Mouse (Mus musculus): Measurements from ENCODE around the gene Taf15.

Taf15 gene

DNA sequence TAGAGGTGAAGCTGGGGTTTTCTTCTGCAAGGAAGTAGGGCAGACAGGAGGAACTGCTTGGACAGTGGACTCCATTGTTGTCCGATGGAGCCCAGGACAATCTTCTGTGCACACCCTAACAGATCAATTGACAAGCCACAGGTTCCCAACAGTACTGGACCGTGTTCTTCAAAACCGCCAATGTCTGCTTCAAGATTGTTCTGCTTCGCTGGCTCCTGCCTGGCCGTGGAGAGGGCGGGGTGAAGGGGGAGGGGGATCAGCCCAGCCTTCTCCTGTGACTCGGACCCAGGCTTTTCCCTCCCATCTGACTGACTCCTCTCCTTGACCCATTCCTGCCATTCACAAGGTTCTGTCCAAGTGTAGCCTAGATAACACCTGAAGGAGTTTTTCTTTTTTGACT lies 15.6 kb upstream of the Taf15 start:
- no peak for DNase-seq (ENCODE audit: low spot score)

DNA sequence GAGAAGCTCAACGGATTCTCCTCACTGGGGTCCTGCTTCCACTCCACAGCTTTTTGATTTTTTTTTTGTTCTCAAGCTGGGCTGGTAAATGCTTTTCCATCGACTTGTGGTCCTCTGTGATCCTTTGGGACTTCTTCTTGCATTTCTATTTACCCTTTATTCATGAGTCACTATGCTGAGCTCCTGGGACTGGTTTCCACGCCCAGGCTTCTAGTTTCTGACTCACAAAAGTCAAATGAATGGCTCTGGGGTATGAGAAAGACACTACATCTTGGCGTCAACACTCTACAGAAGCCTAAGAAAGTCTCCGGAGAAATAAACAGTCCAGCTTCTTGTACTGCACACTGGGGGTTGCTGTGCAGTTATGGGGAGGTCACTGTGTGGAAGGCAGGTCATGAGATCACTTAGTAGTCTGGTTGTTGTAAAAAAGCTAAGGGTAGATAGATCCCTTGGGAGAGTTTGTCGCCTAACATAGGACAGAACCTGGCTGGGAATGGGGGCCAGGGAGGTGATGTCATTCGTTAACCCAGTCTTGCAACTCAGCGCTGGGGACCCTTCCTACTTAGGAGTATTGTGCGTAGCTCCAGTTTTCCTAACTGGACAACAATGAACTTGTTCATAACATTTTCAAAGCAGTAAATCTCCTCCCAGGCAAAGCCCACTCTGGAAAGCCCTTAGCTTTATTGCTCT lies 14.8 kb upstream of the Taf15 start:
- DNase-seq (ENCODE audit: low spot score) = peak; percentile 87

DNA sequence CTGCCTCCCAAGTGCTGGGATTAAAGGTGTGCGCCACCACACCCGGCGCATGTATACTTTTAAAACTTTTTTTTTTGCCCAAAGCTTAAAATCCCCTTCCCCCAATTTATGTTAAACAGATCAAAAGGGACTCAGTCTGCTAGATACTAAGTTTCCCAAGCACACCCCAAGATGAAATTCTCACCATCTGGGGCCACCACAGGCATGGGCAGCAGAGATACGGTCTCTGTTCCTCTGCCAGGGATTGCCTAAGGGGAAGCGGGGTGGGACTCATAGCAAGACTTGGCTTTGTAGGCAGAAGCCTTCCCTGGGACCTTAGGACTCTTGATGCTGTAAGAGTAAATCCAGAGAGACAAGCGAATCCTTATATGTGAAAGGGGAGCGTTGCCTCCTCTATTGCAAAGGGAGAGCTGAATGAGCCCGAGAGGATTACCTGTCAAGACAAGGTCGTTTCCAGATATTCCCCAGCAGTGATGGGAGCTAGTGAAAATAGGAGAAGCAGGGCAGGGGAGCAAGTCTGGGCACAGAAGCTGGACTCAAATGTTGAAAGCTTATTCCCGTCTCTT lies 11.3 kb upstream of the Taf15 start:
- no peak for DNase-seq (ENCODE audit: low spot score)

DNA sequence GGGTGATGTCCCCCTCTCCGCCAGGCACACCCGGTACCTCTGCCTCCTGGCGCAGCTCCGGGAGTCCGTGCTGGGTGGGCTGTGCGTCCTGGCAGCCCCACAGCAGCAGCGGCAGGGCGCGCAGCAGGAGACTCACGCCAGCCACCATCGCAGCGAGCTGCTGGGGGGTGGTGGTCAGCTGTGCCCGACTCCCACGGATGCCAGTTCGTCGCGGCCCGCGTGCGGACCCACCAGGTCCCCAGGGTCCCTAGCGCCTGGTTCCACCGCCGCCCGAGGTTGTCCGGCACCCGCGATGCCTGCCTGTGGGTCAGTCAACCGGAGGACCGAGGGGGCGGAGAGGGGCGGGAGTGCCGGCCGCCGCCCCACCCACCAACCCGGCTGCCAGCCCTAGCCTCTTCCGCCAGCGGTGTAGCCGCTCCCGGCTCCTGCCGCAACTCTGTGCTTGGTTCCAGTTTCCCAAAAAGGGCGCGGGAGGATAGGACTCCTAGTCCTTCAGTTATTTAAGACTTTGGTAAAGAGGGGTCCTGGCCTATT lies 10.1 kb upstream of the Taf15 start, which contains the start of gene Mmp28:
TSS of gene Mmp28 (minus strand) at position 361 of the 534 bp plus-strand sequence.
- peak; percentile 68 for DNase-seq (ENCODE audit: low spot score)

DNA sequence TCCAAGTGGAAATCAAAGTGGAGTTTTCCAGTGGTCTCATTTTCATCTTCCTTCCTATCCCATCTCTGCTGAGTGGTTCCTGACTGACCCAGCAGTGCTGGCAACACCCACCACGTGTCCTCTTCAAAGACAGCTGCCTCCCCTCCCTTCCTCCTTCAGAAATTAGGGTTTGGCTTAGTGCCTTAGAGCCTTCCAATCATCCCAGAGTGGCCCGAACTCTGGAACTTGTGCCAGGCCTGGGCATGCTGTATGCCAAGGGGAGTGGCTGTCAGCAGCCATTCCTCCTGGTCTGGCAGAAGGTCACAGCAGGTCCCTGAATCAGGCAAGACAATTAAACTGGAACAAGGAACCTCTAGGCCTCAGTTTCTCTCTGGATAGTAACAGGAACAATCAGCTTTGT lies 6.9 kb upstream of the Taf15 start:
- peak; percentile 90 for DNase-seq (ENCODE audit: low spot score)

DNA sequence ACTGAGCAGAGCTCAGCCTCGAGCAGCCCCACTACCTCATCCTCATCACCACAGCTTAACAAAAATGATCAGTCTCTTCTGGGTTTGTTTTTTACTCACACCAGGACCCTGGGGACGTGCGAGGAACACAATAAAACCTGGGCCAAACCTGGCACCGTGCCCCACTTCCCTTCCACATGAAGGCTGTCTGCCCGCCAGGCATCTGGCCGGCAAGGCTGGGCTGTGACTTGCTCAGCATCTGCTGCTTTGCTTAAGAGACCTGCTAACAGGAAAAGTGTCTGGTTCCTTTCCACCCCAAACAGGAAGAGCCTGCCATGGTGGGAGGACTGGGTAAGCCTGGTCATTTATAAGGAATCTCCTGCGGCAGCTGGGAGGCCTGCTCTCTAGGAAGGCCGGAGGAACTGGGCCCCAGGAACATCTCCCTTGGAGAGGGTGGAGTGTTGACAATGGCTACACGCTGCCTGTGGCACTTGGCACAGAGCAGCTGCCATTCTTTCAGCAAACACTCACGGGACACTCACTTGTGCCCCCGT lies 5.7 kb upstream of the Taf15 start:
- peak; percentile 47 for DNase-seq (ENCODE audit: low spot score)

DNA sequence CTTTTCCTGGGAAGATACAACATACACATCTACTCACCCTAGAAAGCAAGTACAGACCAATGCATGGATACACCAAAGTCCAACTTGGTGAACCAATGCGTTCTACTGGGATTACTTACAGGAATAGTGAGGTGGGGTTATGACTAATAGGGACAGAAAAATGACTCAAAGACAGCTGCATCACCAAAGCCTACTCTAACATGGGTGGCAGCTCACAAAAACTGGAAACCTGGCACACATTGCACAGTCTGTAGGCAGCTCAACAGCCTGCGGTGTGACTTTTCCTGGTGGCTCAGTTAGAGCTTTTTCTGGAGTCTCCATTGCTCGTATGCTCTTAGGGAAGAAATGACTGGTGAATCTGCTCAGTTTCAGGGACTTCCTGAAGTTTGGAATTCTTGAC lies 4.1 kb upstream of the Taf15 start:
- no peak for DNase-seq (ENCODE audit: low spot score)

DNA sequence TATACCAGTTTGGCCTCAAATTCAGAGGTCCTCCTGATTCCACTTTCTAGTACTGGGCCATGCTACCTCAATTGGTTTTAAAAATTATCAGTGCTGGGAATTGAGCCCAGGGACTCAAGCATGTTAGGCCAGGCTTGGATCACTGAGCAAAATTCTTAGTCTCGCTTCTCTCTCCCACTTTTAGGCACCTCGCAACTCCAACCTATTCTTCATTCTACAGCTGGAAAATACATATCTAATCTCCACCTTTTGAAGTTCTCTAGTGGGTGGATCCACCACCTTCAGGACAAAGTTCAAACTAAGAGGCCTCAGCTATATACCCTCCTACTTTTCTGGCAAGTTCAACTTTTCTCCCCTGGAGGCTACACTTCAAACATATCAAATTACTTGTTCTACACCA lies 1.1 kb upstream of the Taf15 start:
- no peak for DNase-seq (ENCODE audit: low spot score)

DNA sequence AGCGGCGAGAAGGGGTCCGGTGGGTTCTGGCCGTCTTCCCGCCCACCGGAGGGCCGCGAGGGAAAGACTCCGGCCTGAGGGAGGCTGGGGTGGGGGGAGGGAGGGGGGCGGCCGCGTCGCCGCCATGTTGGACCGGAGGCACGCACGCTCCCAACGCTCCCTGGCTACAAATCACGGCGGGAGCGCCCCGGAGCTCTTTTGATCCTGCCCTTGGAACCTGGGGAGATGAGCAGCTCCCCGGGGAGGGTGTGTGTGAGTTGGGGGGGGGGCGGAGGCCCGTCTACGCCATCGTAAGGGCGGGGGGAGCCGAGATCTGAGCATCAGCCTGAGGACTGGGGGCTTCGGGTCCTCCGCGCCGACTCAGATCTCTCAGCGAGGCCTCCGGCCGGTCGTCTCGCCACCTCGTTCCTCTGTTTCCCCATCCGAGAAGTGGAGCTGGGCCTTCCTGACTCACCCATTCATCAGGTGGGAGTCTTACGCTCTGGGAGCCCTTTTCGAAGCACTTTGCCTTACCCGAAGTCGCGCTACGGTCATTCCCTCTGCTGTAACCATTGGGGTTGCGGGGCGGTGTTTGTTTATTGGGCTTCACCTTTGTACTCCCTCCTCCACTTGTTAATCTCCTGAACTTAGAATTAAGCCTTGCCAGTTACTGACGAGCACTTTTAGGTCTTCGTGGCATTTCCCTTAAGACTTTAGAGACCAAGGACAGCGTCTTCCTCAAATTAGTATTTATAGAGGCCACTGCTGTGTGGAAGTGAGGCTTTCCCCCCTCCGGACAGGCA lies 540 bp downstream of the Taf15 start:
- DNase-seq (ENCODE audit: low spot score) = peak; percentile 74

DNA sequence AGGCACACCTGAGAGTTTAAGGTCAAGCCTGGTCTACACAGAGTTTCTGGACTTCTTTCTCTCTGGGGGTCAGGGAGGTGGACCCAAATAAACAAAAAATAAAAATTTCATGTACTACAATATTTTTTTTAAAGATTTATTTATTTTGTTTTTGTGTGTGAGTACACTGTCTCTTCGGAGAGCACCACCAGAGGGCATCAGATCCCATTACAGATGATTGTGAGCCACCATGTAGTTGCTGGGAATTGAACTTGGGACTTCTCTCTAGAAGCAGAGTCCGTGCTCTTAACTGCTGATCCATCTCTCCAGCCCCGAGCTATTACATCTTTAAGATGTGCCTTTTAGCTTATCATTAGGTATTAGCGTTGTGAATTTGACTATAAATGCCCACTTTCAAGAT lies 18.6 kb downstream of the Taf15 start:
- peak; percentile 34 for DNase-seq (ENCODE audit: low spot score)

DNA sequence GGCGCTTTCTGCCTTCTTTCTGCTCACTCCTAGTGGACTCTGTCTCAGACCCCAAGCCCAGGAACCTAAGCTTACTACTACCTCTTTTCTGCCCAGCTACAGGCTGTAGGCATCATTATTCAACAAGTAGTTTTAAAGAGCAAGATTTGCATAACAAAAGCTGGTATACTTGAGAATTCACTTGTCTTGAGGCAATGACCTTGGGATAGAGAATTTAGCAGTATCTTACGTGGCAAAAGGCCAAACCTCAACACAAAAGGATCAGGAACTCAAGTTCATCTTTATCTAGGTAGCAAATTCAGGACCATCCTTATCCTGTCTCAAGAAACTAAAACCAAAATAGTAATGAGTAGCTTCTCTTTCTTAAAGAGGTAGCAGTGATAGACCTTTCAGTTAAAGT lies 22.7 kb downstream of the Taf15 start:
- no peak for DNase-seq (ENCODE audit: low spot score)

DNA sequence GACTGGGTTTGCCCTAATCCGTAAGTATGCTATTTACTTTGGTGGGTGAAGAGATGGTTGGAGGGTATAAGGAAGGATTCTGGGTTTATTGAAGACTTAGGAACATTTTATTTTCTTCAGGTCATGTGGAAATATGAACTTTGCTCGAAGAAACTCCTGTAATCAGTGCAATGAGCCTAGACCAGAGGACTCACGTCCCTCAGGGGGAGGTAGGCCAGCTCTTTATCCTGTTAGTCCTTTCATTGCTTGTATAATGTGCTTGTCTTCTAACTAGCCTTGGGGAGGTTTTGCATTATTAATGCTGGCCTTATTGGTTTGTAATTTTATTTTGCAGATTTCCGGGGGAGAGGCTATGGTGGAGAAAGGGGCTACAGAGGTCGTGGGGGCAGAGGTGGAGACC lies 31.4 kb downstream of the Taf15 start:
- DNase-seq (ENCODE audit: low spot score) = no peak

DNA sequence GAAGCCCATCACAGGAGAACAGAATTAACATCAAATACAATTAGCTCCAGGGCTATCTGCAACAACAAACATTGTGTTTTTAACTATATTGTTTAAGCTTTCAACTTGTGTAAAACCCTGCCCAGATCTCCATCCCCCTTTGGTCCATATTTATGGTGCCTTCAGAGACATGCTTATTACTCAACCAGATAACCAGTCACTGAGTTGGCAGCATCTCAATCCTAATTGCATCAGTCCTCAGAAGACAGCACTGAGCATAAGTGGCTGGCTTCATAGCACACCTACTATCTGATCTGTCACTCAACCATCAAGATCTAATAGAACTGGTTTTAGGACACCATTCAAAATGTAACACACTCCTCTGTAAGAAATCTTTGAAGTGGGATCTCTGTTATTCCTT lies 36.6 kb downstream of the Taf15 start:
- DNase-seq (ENCODE audit: low spot score) = peak; percentile 82

DNA sequence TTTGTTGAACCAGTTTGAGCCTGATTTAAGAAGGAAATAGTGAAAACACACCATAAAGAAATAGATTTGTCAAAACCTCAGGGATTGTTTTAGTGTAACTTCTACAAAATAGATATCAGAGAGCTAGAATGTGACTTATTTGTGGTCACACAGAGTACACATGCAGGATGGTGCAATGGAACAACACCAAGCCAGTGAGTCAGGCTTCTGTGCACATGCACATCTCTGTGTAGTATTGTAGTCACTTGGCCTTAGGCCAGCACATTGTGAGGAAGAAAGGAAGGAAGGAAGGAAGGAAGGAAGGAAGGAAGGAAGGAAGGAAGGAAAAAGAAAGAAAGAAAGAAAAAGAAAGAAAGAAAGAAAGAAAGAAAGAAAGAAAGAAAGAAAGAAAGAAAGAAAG lies 44.3 kb downstream of the Taf15 start:
- DNase-seq (ENCODE audit: low spot score) = no peak

DNA sequence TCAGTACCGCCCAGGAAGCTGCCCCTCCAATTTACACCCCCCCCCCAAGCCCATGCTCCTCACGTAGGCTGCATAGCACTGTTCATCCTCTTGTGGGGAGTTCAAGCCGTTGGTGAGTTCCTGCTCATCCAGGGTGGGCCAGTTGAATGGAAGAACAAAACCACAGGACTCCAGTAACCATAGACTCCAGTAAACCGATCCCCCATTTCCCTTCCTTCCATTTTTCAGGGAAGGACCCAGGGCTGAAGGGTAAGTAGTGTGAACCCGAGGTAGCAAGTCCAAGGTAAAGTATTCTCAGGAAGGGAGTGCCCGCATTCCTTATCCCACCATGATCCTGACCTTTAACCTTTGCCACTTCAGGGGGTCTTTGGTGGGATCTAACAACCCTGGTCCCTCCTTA lies 45.5 kb downstream of the Taf15 start:
- no peak for DNase-seq (ENCODE audit: low spot score)

DNA sequence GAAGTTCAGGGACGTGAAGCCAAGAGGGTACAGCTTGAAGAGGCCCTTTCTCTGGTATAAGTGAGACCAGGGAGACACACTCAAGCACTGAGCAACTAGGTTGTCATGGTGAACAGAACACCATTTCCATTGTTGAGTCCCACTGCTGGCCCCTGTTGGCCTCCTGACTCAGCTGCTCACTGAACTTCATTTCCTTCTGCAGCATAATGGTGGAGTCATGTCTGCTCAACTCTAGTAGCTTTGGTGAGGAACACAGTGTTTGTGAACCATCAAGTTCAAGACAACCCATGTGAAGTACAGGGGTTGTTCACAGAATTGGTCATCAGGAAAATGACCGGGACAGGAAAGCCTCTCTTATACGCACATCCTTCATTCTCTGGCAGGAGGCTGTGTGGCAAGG lies 49.2 kb downstream of the Taf15 start, which contains the start of gene Heatr9:
TSS of gene Heatr9 (minus strand) at position 101 of the 400 bp plus-strand sequence.
- no peak for DNase-seq (ENCODE audit: low spot score)

DNA sequence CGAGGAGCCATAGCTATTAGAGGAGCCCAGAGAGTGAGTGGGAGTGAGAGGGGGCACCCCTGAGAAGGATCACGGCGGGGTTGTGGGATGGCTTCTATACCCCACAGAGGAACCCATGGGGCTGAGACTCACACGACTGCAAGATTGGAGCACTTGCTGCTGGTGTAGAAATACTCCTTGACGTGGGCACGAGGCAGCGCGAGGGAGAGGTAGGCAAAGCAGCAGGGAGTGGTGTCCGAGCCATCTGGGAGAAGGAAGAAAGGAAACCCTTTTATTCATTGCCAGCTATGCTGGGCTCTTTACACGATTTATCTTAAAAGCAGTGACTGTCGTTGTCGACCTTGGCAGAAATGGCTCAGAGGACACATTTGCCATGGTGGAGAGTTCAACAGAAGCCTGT lies 56.1 kb downstream of the Taf15 start:
- DNase-seq (ENCODE audit: low spot score) = no peak

DNA sequence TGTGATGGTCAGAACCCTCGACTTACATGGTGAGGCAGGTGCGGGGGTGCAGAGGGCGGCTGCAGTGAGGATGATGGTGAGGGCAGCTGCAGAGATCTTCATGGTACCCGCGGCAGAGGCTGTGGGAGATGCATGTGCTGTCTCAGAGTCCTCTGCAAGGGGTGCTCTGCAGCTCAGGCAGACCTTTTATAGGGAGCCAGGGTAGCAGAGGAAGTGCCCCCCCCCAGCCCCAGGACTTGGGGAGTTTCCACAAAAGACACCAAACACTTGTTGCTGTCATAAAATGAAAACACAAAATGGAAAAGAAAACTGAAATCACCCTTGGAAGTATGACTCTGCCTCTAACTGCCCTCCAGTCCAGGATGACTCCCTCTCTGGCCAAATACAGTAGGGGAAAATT lies 57.5 kb downstream of the Taf15 start, which contains the start of gene Ccl5:
TSS of gene Ccl5 (minus strand) at position 159 of the 400 bp plus-strand sequence.
- DNase-seq (ENCODE audit: low spot score) = no peak

DNA sequence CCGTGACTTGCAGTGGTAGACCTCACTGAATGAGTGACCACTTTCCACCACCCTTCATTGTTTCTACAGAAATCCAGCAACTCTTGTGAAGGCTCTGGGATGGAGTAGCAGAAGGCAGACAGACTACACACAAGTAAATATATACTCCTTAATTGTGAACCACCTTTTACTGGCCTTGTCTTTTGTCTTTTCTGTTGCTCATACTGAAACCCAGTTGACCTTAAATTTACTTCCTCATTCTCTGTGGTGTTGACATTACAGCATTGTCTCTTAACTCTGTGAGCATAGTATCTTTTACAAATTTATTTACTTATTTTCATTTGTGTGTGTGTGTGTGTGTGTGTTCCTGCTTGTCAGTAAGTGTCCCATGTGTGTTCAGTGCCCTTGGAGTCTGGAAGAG lies 60.3 kb downstream of the Taf15 start:
- DNase-seq (ENCODE audit: low spot score) = no peak

DNA sequence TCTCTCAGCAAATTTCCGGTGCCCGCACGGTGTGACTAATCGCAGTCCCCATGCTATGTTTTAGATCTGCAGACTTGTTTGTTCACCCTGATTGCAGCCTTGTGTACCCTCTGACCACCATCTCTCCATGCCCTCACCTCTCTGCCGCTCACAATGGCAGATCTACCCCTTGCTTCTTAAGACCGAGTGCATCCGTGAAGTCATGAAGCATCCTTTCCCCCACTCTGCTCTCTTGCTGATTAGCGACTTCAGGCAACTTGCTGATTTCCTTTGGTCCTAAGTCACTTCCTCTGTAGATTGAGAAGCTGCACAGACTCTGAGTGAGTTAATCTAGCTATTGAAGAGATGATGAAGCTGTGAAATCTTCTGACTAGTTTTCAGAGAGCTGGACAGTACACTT lies 61.3 kb downstream of the Taf15 start:
- DNase-seq (ENCODE audit: low spot score) = no peak

DNA sequence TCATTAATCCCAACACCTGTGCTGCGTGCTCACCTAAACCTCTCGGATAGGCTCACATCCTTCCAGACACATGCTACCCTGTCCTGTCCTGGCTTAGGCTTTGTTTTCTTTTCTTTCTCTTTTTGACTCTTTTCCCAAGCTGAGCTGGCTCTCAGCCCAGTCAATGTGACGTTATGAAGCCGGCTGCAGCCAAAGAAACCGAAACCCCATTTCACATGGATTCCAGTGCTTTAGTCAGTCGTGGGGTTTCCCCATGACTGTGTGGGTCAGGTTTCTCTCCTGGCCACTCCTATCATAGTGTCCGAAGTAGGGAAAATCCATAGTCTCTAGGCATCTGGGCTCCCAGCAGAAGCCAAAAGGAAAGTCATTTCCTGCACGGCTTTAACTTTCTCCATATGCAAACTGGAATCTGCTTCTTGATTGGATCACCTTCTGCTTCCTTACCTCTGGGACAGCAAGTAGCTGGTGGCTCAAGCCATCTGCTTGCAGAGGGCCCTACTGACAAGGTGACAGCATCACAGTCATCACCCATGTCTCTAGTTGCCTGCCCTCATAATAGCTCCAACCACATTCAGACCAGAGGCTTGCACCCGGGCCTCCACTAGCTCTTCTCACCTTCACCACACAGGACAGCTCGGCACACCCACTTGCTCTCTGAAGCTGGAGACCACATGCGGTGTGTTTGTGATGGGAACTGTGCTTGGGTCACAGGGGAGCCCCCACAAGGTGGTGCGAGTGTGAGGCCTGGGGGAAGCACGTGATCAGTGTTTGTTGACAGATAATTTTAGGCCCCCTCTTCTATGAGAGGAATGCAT lies 61.9 kb downstream of the Taf15 start:
- peak; percentile 97 for DNase-seq (ENCODE audit: low spot score)

DNA sequence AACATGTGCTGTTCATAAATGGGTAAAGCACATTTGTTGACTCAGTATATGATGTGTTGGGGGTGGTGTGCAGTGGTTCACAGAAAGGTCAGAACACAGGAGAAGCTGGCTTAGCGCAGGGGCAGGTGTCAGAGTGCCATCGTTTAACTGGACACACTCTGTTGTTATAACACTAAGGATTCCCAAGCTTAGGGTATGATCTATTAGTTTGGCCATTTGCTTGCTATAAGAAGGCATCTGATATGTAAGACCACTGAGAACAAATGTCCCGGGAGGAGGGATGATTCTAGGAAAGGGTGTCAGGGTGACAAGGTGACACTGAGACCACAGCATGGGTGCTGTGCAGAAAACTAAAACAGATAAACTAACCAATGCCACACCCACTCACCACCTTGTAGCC lies 63.9 kb downstream of the Taf15 start:
- DNase-seq (ENCODE audit: low spot score) = no peak
